Mouse (Mus musculus): ENCODE data around the gene Eps8. TPM values are rescaled to one million over a fixed set of nuclear protein-coding genes. Genes with fewer than 3 reads are reported as not detected.
"Not testable (repeated sequence)": the region's sequence is repeated elsewhere in the genome, so short reads cannot be mapped to it uniquely, and the experiment has no call there.

The Eps8 gene
- polyA plus RNA-seq, 1 experiment, result 0.02 TPM

- Histone ChIP-seq H3K36me3 (ENCODE audit: control insufficient read depth) (no peaks in the 10 kb centered on the region), H3K4me3 (replicated peaks) (no peak overlapping the region), H3K27me3 (ENCODE audit: control insufficient read depth) (no peaks in the 10 kb centered on the region), H3K4me1 (ENCODE audit: control insufficient read depth) (no peaks in the 10 kb centered on the region), H3K9me3 (ENCODE audit: control insufficient read depth, low read length) (peaks cover 2% of the 10 kb centered on the region; the same call in 1 of the 2 replicates)
- TF ChIP-seq GATA1 (IDR thresholded peaks at IDR 0.05; ENCODE audit: low read length), result no peak
- TF ChIP-seq TAL1 (IDR thresholded peaks at IDR 0.05; ENCODE audit: low read length), result no peak
These were observed 159.9 kb downstream of the Eps8 start for GRCm38 (mm10) chr6:137494801-137495200.

- Histone ChIP-seq H3K4me1 (ENCODE audit: control insufficient read depth) (no peaks in the 10 kb centered on the region), H3K27me3 (ENCODE audit: control insufficient read depth) (no peaks in the 10 kb centered on the region), H3K4me3 (replicated peaks) (no peak overlapping the region), H3K36me3 (ENCODE audit: control insufficient read depth) (no peaks in the 10 kb centered on the region), H3K9me3 (ENCODE audit: control insufficient read depth, low read length) (peaks cover 2% of the 10 kb centered on the region; the same call in 1 of the 2 replicates)
- no peak for TF ChIP-seq TAL1 (IDR thresholded peaks at IDR 0.05; ENCODE audit: low read length)
- no peak for TF ChIP-seq GATA1 (IDR thresholded peaks at IDR 0.05; ENCODE audit: low read length)
These were observed 160.6 kb downstream of the Eps8 start for GRCm38 (mm10) chr6:137494136-137494475.

- TF ChIP-seq GATA1 (IDR thresholded peaks at IDR 0.05; ENCODE audit: low read length), result no peak
- no peak for TF ChIP-seq TAL1 (IDR thresholded peaks at IDR 0.05; ENCODE audit: low read length)
- H3K4me1 ChIP-seq (ENCODE audit: control insufficient read depth), result no peaks in the 10 kb centered on the region
- no peaks in the 10 kb centered on the region for H3K27me3 ChIP-seq (ENCODE audit: control insufficient read depth)
- H3K36me3 ChIP-seq (ENCODE audit: control insufficient read depth), result no peaks in the 10 kb centered on the region
- no peak overlapping the region for H3K4me3 ChIP-seq (replicated peaks)
- H3K9me3 ChIP-seq (ENCODE audit: control insufficient read depth, low read length), result peaks cover 2% of the 10 kb centered on the region; the same call in 1 of the 2 replicates
These were observed 161.2 kb downstream of the Eps8 start for GRCm38 (mm10) chr6:137493211-137494135.

GRCm38 (mm10) chr6:137492582-137492981 is 162.1 kb downstream of the Eps8 start:
- H3K27me3 ChIP-seq (ENCODE audit: control insufficient read depth), result no peaks in the 10 kb centered on the region
- H3K4me3 ChIP-seq (replicated peaks), result no peak overlapping the region
- H3K4me1 ChIP-seq (ENCODE audit: control insufficient read depth), result no peaks in the 10 kb centered on the region
- no peak for TF ChIP-seq TAL1 (IDR thresholded peaks at IDR 0.05; ENCODE audit: low read length)
- no peak for TF ChIP-seq GATA1 (IDR thresholded peaks at IDR 0.05; ENCODE audit: low read length)
- H3K9me3 ChIP-seq (ENCODE audit: control insufficient read depth, low read length), result peaks cover 2% of the 10 kb centered on the region; the same call in 1 of the 2 replicates
- H3K36me3 ChIP-seq (ENCODE audit: control insufficient read depth), result no peaks in the 10 kb centered on the region

- Histone ChIP-seq H3K4me3 (replicated peaks) (no peak overlapping the region), H3K36me3 (ENCODE audit: control insufficient read depth) (no peaks in the 10 kb centered on the region), H3K27me3 (ENCODE audit: control insufficient read depth) (no peaks in the 10 kb centered on the region), H3K9me3 (ENCODE audit: control insufficient read depth, low read length) (peaks cover 2% of the 10 kb centered on the region; the same call in 1 of the 2 replicates), H3K4me1 (ENCODE audit: control insufficient read depth) (no peaks in the 10 kb centered on the region)
- TF ChIP-seq TAL1 (IDR thresholded peaks at IDR 0.05; ENCODE audit: low read length) (no peak), GATA1 (IDR thresholded peaks at IDR 0.05; ENCODE audit: low read length) (no peak)
These were observed 163.0 kb downstream of the Eps8 start for GRCm38 (mm10) chr6:137491659-137492058.

- no peak for TF ChIP-seq GATA1 (IDR thresholded peaks at IDR 0.05; ENCODE audit: low read length)
- no peak for TF ChIP-seq TAL1 (IDR thresholded peaks at IDR 0.05; ENCODE audit: low read length)
- no peaks in the 10 kb centered on the region for H3K27me3 ChIP-seq (ENCODE audit: control insufficient read depth)
- no peaks in the 10 kb centered on the region for H3K9me3 ChIP-seq (ENCODE audit: control insufficient read depth, low read length)
These were observed 164.6 kb downstream of the Eps8 start for GRCm38 (mm10) chr6:137490115-137490514.

GRCm38 (mm10) chr6:137487443-137487842 is 167.2 kb downstream of the Eps8 start:
- H3K4me3 ChIP-seq (replicated peaks), result no peak overlapping the region

More at GRCm38 (mm10) chr6:137490115-137490514, 164.6 kb downstream of the Eps8 start:
- Histone ChIP-seq H3K4me3 (replicated peaks) (no peak overlapping the region), H3K4me1 (ENCODE audit: control insufficient read depth) (no peaks in the 10 kb centered on the region), H3K36me3 (ENCODE audit: control insufficient read depth) (no peaks in the 10 kb centered on the region)

GRCm38 (mm10) chr6:137482891-137483290 is 171.8 kb downstream of the Eps8 start:
- TF ChIP-seq GATA1 (IDR thresholded peaks at IDR 0.05; ENCODE audit: low read length), result no peak
- TF ChIP-seq TAL1 (IDR thresholded peaks at IDR 0.05; ENCODE audit: low read length), result no peak
- Histone ChIP-seq H3K27me3 (ENCODE audit: control insufficient read depth) (no peaks in the 10 kb centered on the region), H3K9me3 (ENCODE audit: control insufficient read depth, low read length) (no peaks in the 10 kb centered on the region), H3K36me3 (ENCODE audit: control insufficient read depth) (no peaks in the 10 kb centered on the region), H3K4me1 (ENCODE audit: control insufficient read depth) (no peaks in the 10 kb centered on the region), H3K4me3 (replicated peaks) (no peak overlapping the region)

More at GRCm38 (mm10) chr6:137487443-137487842, 167.2 kb downstream of the Eps8 start:
- H3K9me3 ChIP-seq (ENCODE audit: control insufficient read depth, low read length), result no peaks in the 10 kb centered on the region
- H3K4me1 ChIP-seq (ENCODE audit: control insufficient read depth), result no peaks in the 10 kb centered on the region
- no peaks in the 10 kb centered on the region for H3K36me3 ChIP-seq (ENCODE audit: control insufficient read depth)
- no peaks in the 10 kb centered on the region for H3K27me3 ChIP-seq (ENCODE audit: control insufficient read depth)
- TF ChIP-seq TAL1 (IDR thresholded peaks at IDR 0.05; ENCODE audit: low read length) (no peak), GATA1 (IDR thresholded peaks at IDR 0.05; ENCODE audit: low read length) (no peak)

GRCm38 (mm10) chr6:137475695-137476094 is 179.0 kb downstream of the Eps8 start:
- not testable (repeated sequence) for H3K36me3 ChIP-seq (ENCODE audit: control insufficient read depth); H3K4me3 ChIP-seq (replicated peaks); H3K9me3 ChIP-seq (ENCODE audit: control insufficient read depth, low read length); H3K4me1 ChIP-seq (ENCODE audit: control insufficient read depth); H3K27me3 ChIP-seq (ENCODE audit: control insufficient read depth)
